Mouse (Mus musculus): ENCODE measurements around the gene Golim4. TPM values are rescaled to one million over a fixed set of nuclear protein-coding genes. Genes with fewer than 3 reads are reported as not detected.
"Not testable (repeated sequence)": the region's sequence is repeated elsewhere in the genome, so short reads cannot be mapped to it uniquely, and the experiment has no call there.

Gene Golim4
- 28.7 and 31.8 TPM in 2 replicates for polyA plus RNA-seq (2012; rRNA removed)

DNA sequence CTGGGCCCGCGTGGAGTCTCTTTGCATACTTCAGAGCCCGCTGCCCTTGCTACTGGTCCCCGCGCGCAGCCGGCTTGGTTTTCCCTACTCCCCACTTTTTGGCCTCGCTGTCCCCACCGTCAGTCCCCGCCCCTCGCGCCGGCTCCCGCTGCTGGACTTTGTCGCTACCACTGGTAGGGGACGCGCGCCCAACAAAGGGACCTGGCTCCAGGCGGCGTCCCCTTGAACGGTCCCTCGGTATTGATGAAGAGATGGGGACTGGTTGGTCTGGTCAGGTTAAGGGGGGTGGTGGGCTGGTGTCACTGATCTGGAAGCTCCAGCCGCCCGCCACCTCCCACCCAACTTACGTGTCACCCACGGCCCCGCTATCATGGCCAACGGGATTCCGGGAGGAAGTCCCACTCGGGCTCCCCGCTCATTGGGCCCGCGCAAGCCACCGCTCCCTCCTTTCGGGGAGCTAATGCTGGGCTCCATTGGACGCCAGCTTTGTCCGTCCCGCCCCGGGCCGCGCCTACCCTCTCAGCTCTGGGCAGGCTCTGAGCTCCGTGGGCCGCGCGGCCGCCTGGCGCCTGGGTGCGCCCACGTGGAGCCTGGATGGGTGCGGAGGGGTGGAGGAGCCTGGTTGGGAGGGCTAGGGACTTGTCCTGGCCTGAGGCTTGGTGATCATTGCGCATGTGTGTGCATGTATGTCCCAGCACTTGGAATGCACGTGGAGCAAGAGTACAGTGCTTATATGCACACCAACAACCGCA is at the start of gene Golim4:
Gene Golim4, minus strand, starts transcription at position 399 of the 752 bp plus-strand sequence.
- 0 out of 2 replicates have a peak, but pooled peaks cover 2% of the 10 kb centered on the region for H3K4me1 ChIP-seq (ENCODE audit: control insufficient read depth, insufficient read depth, low read length)
- no peak for TF ChIP-seq CTCF (IDR thresholded peaks at IDR 0.05; ENCODE audit: borderline replicate concordance, insufficient read depth, low read depth, low read length)
- TF ChIP-seq POLR2A (IDR thresholded peaks at IDR 0.05; ENCODE audit: borderline replicate concordance, insufficient read depth, low read length), result peak; percentile 35; the same call in 1 of the 2 replicates

DNA sequence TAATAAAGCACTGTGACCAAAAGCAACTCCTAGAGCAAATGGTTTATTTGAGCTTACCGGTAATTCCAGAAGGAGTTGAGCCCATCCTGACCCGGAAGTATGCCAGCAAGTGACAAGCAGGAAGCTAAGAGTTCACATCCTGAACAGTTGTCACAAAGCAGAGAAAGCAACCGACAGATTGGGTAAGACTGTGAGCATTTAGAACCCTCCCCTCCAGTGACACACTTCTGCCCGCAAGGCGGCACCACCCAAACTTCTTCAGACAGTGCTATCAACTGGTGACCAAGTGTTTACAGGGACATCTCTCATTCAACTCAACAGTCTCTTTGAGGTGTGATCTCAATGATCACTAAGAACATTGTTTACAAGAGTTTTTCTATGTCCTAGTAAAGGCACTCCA is 48.9 kb upstream of the Golim4 start:
- no peak for TF ChIP-seq CTCF (IDR thresholded peaks at IDR 0.05; ENCODE audit: borderline replicate concordance, insufficient read depth, low read depth, low read length)
- no peak for TF ChIP-seq POLR2A (IDR thresholded peaks at IDR 0.05; ENCODE audit: borderline replicate concordance, insufficient read depth, low read length)
- Histone ChIP-seq H3K27me3 (ENCODE audit: control insufficient read depth, insufficient read depth, low read length) (no peaks in the 10 kb centered on the region), H3K4me3 (replicated peaks; ENCODE audit: insufficient read depth, low read depth, low read length) (no peak overlapping the region), H3K4me1 (ENCODE audit: control insufficient read depth, insufficient read depth, low read length) (no peaks in the 10 kb centered on the region), H3K27ac (ENCODE audit: insufficient read depth, low read length) (no peak overlapping the region)
- no peak for DNase-seq
- WGBS, result 74% methylated on average over 5 of the region's 5 CpGs

More for the DNA sequence above, at the start of gene Golim4:
- under 1% methylated on average over 53 of the region's 53 CpGs for WGBS
- peak within 1 kb of the TSS; percentile 75 for H3K4me3 ChIP-seq (replicated peaks; ENCODE audit: insufficient read depth, low read depth, low read length)
- peak; percentile 86 to 88 for DNase-seq
- no peak within 1 kb of the TSS for H3K27ac ChIP-seq (ENCODE audit: insufficient read depth, low read length)
- H3K27me3 ChIP-seq (ENCODE audit: control insufficient read depth, insufficient read depth, low read length), result no peaks in the 10 kb centered on the region

DNA sequence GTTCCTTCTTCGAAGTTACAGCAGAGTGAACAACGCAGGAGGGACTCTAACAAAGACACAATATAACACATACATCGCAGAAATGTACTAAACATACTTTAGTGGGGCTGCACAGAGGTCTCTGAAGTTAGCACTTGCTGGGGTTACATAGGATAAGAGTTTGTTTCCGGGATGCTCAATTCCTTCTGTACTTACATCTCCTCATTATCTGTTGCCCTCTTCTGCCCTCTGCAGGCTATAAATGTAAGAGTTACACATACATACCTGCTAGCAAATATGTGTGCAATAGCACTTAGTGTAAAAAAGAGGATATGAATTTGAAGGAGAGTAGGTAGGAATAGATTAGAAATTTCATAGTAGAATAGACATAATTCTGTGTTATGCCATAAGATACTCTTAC is 44.4 kb upstream of the Golim4 start:
- H3K27me3 ChIP-seq (ENCODE audit: control insufficient read depth, insufficient read depth, low read length), result no peaks in the 10 kb centered on the region
- 43% methylated on average over 4 of the region's 4 CpGs for WGBS
- H3K27ac ChIP-seq (ENCODE audit: insufficient read depth, low read length), result no peak overlapping the region
- no peak overlapping the region for H3K4me3 ChIP-seq (replicated peaks; ENCODE audit: insufficient read depth, low read depth, low read length)
- DNase-seq, result peak; percentile 6 to 37
- H3K4me1 ChIP-seq (ENCODE audit: control insufficient read depth, insufficient read depth, low read length), result no peaks in the 10 kb centered on the region
- TF ChIP-seq CTCF (IDR thresholded peaks at IDR 0.05; ENCODE audit: borderline replicate concordance, insufficient read depth, low read depth, low read length), result peak; percentile 42; the same call in 1 of the 2 replicates
- TF ChIP-seq POLR2A (IDR thresholded peaks at IDR 0.05; ENCODE audit: borderline replicate concordance, insufficient read depth, low read length), result no peak

DNA sequence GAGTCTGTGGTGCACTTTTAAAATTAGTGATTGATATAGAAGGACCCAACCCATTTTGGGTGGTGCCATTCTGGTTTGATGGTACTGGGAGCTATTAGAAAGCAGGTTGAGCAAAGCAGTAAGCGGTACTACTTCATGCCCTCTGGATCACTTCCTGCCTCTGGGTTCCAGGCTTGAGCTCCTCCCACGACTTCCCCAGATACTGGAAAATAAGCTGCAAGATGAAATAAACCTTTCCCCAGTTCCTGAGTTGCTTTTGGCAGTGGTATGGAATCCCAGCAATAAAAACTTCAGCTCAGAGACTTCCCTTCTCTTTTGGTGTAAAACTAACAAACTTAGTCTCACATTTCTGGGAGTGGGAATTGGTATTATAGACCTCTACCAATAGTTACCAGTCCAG is 43.7 kb upstream of the Golim4 start:
- WGBS, result 59% methylated on average over 2 of the region's 2 CpGs
- TF ChIP-seq CTCF (IDR thresholded peaks at IDR 0.05; ENCODE audit: borderline replicate concordance, insufficient read depth, low read depth, low read length) (no peak), POLR2A (IDR thresholded peaks at IDR 0.05; ENCODE audit: borderline replicate concordance, insufficient read depth, low read length) (no peak)
- H3K4me1 ChIP-seq (ENCODE audit: control insufficient read depth, insufficient read depth, low read length), result no peaks in the 10 kb centered on the region
- no peak for DNase-seq
- no peak overlapping the region for H3K4me3 ChIP-seq (replicated peaks; ENCODE audit: insufficient read depth, low read depth, low read length)
- H3K27ac ChIP-seq (ENCODE audit: insufficient read depth, low read length), result no peak overlapping the region
- no peaks in the 10 kb centered on the region for H3K27me3 ChIP-seq (ENCODE audit: control insufficient read depth, insufficient read depth, low read length)

DNA sequence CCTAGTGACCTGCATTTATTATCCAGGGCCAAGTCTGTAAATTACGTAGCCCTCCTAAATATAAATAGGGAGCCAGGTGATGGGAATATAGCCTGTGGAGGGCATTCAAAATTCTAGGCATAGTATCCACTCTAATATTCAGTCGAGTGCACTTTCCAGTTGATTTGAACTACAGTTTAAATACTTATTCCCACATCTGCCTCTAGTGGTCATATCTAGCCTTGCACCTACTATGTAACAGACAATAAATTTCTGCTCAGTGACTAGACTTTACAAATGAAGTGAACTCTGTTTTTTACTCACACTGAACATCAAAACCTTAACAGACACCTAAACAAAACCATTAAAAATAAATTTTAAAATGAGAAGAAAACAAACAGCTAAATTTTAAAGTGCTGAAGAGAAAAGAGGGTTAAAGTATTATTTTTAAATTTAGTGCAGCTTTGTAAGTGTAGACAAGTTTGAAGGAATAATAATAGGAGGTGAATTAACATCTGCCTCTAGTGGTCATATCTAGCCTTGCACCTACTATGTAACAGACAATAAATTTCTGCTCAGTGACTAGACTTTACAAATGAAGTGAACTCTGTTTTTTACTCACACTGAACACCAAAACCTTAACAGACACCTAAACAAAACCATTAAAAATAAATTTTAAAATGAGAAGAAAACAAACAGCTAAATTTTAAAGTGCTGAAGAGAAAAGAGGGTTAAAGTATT is 24.4 kb upstream of the Golim4 start:
- not testable (repeated sequence) for H3K27ac ChIP-seq (ENCODE audit: insufficient read depth, low read length); DNase-seq; H3K27me3 ChIP-seq (ENCODE audit: control insufficient read depth, insufficient read depth, low read length); H3K4me1 ChIP-seq (ENCODE audit: control insufficient read depth, insufficient read depth, low read length); H3K4me3 ChIP-seq (replicated peaks; ENCODE audit: insufficient read depth, low read depth, low read length)
- 57% methylated on average over 2 of the region's 2 CpGs for whole genome bisulfite sequencing

GRCm38 (mm10) chr3:75962784-75963772 is 6.3 kb upstream of the Golim4 start:
- H3K27me3 ChIP-seq (ENCODE audit: control insufficient read depth, insufficient read depth, low read length); H3K27ac ChIP-seq (ENCODE audit: insufficient read depth, low read length); H3K4me3 ChIP-seq (replicated peaks; ENCODE audit: insufficient read depth, low read depth, low read length); H3K4me1 ChIP-seq (ENCODE audit: control insufficient read depth, insufficient read depth, low read length); DNase-seq: not testable (repeated sequence)
- 96% methylated on average over 2 of the region's 2 CpGs for WGBS

DNA sequence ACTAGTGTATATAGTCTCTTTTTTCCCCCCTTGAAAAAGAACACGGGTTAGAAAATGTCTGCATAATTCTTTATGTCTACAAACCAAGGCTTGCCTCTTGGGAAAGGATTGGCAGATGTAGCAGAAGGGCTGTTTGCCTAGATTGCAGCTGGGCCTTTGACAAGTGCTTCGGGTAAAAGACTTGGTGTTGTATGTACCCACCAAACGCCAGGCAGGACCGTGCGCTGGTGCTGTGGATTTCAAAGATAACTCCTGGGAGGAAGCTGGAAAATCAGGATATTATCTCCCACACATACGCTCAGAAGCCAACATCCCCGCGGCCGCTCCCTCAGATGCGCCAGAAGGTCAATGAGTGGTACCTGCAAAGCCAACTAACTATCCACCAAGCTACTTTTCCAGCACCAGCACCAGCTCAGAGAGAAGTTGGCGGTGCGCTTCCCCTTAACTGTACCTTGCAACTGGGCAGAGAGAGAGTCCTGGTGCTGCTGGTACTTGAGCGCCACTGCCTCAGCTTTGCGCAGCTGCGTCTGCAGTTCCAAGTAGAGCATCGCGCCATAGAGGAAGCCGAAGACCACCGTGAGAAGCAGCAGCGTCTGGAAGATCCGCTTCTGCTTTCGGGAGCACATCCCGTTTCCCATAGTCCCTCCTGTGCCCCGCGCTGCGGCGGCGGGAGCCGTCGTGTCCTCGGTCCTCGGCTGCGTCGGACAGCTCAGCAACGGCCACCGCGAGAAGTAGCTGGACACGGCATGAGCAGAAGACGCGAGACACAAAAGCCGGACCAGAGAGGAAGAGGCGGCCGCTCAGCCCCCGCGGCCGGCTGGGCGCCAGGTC is 873 bp downstream of the Golim4 start:
- Histone ChIP-seq H3K4me1 (ENCODE audit: control insufficient read depth, insufficient read depth, low read length) (0 out of 2 replicates have a peak, but pooled peaks cover 2% of the 10 kb centered on the region), H3K27ac (ENCODE audit: insufficient read depth, low read length) (no peak overlapping the region), H3K4me3 (replicated peaks; ENCODE audit: insufficient read depth, low read depth, low read length) (peak overlapping the region; percentile 75), H3K27me3 (ENCODE audit: control insufficient read depth, insufficient read depth, low read length) (no peaks in the 10 kb centered on the region)
- DNase-seq, result peak in 1 of 2 experiments; percentile 7
- WGBS, result 1% methylated on average over 47 of the region's 47 CpGs
- TF ChIP-seq POLR2A (IDR thresholded peaks at IDR 0.05; ENCODE audit: borderline replicate concordance, insufficient read depth, low read length) (no peak), CTCF (IDR thresholded peaks at IDR 0.05; ENCODE audit: borderline replicate concordance, insufficient read depth, low read depth, low read length) (no peak)
